Mouse (Mus musculus) colon, adult 2 months (tissue): ENCODE results near the gene Vmn1r207-ps. TPM values are rescaled to one million over a fixed set of nuclear protein-coding genes. Genes with fewer than 3 reads are reported as not detected.

Experiments
- polyA plus RNA-seq: library from polyadenylated mRNA; depleted of rRNA; stranded (reverse); fragments of >200 nt; gene quantifications from 2 replicates; pipeline ENCODE4 v1.2.3, GENCODE M21; 2012; rRNA removed

Vmn1r207-ps gene
- not detected in 2 replicates for polyA plus RNA-seq

DNA sequence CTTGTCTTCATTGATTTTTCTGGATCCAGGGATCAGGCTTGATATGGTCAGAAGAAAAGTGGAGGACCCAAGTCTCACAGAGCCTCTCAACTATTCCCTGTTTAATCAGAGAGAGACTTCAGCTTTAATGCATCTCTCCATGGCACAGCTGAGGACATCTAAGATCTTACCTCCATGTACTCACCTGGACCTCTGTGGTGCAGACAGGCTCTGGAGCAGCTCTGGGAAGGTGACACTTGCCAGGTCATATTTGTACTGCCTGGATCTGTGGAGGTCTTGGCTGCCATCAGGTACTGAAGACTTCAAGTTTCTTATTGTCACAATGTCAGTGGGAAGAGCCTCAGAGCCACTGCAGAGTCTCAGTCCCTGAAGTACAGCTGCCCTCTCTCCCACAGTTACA lies at the start of gene Vmn1r207-ps:
Gene Vmn1r207-ps (minus strand): TSS at position 101 of the 400 bp plus-strand sequence.

DNA sequence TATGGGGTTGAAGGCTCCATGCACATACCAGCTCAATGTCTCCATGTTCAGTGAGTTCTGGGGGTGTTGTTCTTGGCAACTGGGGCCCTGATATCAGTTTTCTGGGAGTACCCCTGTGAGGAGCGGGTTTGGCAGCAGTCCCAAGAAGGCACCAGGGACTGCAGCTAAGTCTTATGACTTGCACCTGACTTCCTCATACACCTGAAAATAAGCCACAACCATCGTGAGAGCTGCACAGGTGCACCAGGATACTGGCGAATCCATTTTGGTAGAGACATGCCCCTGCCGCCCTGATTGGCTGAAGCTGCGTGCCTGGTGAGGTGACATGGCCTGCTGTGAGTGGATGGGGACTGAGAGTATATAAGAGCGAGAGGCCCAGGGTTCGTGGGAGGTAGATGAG lies 47.9 kb upstream of the Vmn1r207-ps start, which contains the start of gene Vmn1r208:
Gene Vmn1r208 (minus strand): TSS at position 101 of the 400 bp plus-strand sequence.

Other genes with a start within 250 kb of the Vmn1r207-ps start
- gene Vmn1r202, start 224.2 kb downstream of the Vmn1r207-ps start, polyA plus RNA-seq = not detected in 2 replicates
- not detected in 2 replicates for gene Vmn1r203, start 211.5 kb downstream of the Vmn1r207-ps start, polyA plus RNA-seq
- gene Vmn1r204, start 176.4 kb downstream of the Vmn1r207-ps start, polyA plus RNA-seq = not detected in 2 replicates
- not detected in 2 replicates for gene Vmn1r205, start 136.6 kb downstream of the Vmn1r207-ps start, polyA plus RNA-seq
- not detected in 2 replicates for gene Vmn1r206, start 105.4 kb downstream of the Vmn1r207-ps start, polyA plus RNA-seq
- not detected in 2 replicates for gene Vmn1r208, start 47.8 kb upstream of the Vmn1r207-ps start, polyA plus RNA-seq
- not detected in 2 replicates for gene Vmn1r209, start 80.1 kb upstream of the Vmn1r207-ps start, polyA plus RNA-seq
- gene Vmn1r210, start 101.7 kb upstream of the Vmn1r207-ps start, polyA plus RNA-seq = not detected in 2 replicates
- not detected in 2 replicates for gene Vmn1r211, start 127.9 kb upstream of the Vmn1r207-ps start, polyA plus RNA-seq
- gene Vmn1r212, start 154.6 kb upstream of the Vmn1r207-ps start, polyA plus RNA-seq = not detected in 2 replicates